Comparison of ENCODE assay signal across 30 mouse cellular contexts in genomic region chr10:127492118-127492517, GRCm38 (mm10). TPM values are rescaled to one million over a fixed set of nuclear protein-coding genes. Genes with fewer than 3 reads are reported as not detected.
DNase-seq lines count a peak whose midpoint lies in the region; ATAC-seq and TF ChIP-seq lines count a peak whose summit lies in the region.
"Had no signal": no experiment of that assay in that cellular context is flagged by ENCODE, and none has a peak within 500 bp of the region (broad histone marks: within the 10 kb centered on the region; RNA-seq: fewer than 3 reads in every experiment).

No protein-coding gene starts in this region.

- TF ChIP-seq CTCF in gastrocnemius, adult 2 months (IDR thresholded peaks at IDR 0.05), result no peak
- TF ChIP-seq CTCF in liver, postnatal 0 days (IDR thresholded peaks at IDR 0.05; ENCODE audit: low read depth), result no peak
- no peak for TF ChIP-seq CTCF in embryonic fibroblast, embryonic 13.5 days (IDR thresholded peaks at IDR 0.05; ENCODE audit: borderline replicate concordance, insufficient read depth, low read length)

- no peak overlapping the region for H3K9ac ChIP-seq in liver, postnatal 0 days (replicated peaks)
- H3K9ac ChIP-seq in liver, embryonic 11.5 days (ENCODE audit: low read depth, low read length), result no peak overlapping the region
- H3K9ac ChIP-seq: embryonic facial prominence, embryonic 13.5 days; forebrain, embryonic 13.5 days; heart, embryonic 12.5 days; limb, embryonic 15.5 days; midbrain, embryonic 13.5 days had no signal

- peak overlapping the region; percentile 27 for H3K4me3 ChIP-seq in gastrocnemius, adult 2 months
- no peak overlapping the region for H3K4me3 ChIP-seq in liver, postnatal 0 days (ENCODE audit: low read depth, low read length)
- H3K4me3 ChIP-seq in liver, embryonic 11.5 days (ENCODE audit: low read depth, low read length), result no peak overlapping the region
- no peak overlapping the region for H3K4me3 ChIP-seq in embryonic fibroblast, embryonic 13.5 days (ENCODE audit: insufficient read depth, low read length)
- H3K4me3 ChIP-seq: embryonic facial prominence, embryonic 13.5 days; erythroblast, embryonic 14.5 days; forebrain, embryonic 13.5 days; heart, adult 2 months; heart, embryonic 12.5 days; limb, embryonic 10.5 days; limb, embryonic 15.5 days; midbrain, embryonic 13.5 days had no signal

- TF ChIP-seq POLR2A in embryonic fibroblast, embryonic 13.5 days (IDR thresholded peaks at IDR 0.05; ENCODE audit: low read depth, low read length), result no peak

- H3K27me3 ChIP-seq in liver, postnatal 0 days (ENCODE audit: insufficient read depth, low read length), result no peaks in the 10 kb centered on the region
- no peaks in the 10 kb centered on the region for H3K27me3 ChIP-seq in liver, embryonic 11.5 days (replicated peaks; ENCODE audit: control insufficient read depth, insufficient read depth, low read length)
- H3K27me3 ChIP-seq: embryonic facial prominence, embryonic 13.5 days; forebrain, embryonic 13.5 days; heart, embryonic 12.5 days; limb, embryonic 15.5 days; midbrain, embryonic 13.5 days had no signal

- H3K9me3 ChIP-seq in liver, postnatal 0 days (ENCODE audit: low read length), result no peaks in the 10 kb centered on the region
- H3K9me3 ChIP-seq in liver, embryonic 11.5 days (ENCODE audit: control insufficient read depth, low read length), result no peaks in the 10 kb centered on the region
- H3K9me3 ChIP-seq: embryonic facial prominence, embryonic 13.5 days; forebrain, embryonic 13.5 days; heart, embryonic 12.5 days; limb, embryonic 10.5 days; limb, embryonic 15.5 days; midbrain, embryonic 13.5 days had no signal

- H3K4me2 ChIP-seq in liver, postnatal 0 days (ENCODE audit: low read depth, low read length), result no peak overlapping the region
- H3K4me2 ChIP-seq in liver, embryonic 11.5 days, result no peak overlapping the region
- H3K4me2 ChIP-seq: embryonic facial prominence, embryonic 13.5 days; forebrain, embryonic 13.5 days; heart, embryonic 12.5 days; limb, embryonic 15.5 days; midbrain, embryonic 13.5 days had no signal

- peaks cover 66% of the 10 kb centered on the region for H3K36me3 ChIP-seq in liver, postnatal 0 days (replicated peaks; ENCODE audit: insufficient read depth, low read length)
- peaks cover 33% of the 10 kb centered on the region for H3K36me3 ChIP-seq in liver, embryonic 11.5 days (ENCODE audit: control insufficient read depth, insufficient read depth, low read length)

- intact Hi-C loops in gastrocnemius, adult 2 months (cut with DNase I), result no loop called here

- H3K27ac ChIP-seq in gastrocnemius, adult 2 months, result peak overlapping the region; percentile 87
- H3K27ac ChIP-seq in liver, postnatal 0 days (ENCODE audit: low read depth), result no peak overlapping the region
- no peak overlapping the region for H3K27ac ChIP-seq in liver, embryonic 11.5 days (ENCODE audit: low read depth, low read length)
- peak overlapping the region; percentile 47 for H3K27ac ChIP-seq in embryonic fibroblast, embryonic 13.5 days (ENCODE audit: insufficient read depth, low read length)
- H3K27ac ChIP-seq: embryonic facial prominence, embryonic 13.5 days; heart, adult 2 months; limb, embryonic 10.5 days; limb, embryonic 15.5 days had no signal

- no peak for TF ChIP-seq EP300 in liver, postnatal 0 days (IDR thresholded peaks at IDR 0.05; ENCODE audit: low read depth)

- peak; percentile 23; the same call in 1 of the 2 replicates for ATAC-seq in liver, postnatal 0 days
- no peak for ATAC-seq in liver, embryonic 11.5 days (replicated peaks; ENCODE audit: low FRiP score)
- ATAC-seq: activated CD4-positive, CD25-positive, alpha-beta regulatory T cell, adult 4 months; forebrain, embryonic 13.5 days; intestine, postnatal 0 days; midbrain, embryonic 13.5 days had no signal

- H3K4me1 ChIP-seq in liver, postnatal 0 days (ENCODE audit: insufficient read depth), result no peaks in the 10 kb centered on the region
- H3K4me1 ChIP-seq in liver, embryonic 11.5 days (replicated peaks; ENCODE audit: control insufficient read depth, insufficient read depth, low read length), result no peaks in the 10 kb centered on the region
- H3K4me1 ChIP-seq in embryonic fibroblast, embryonic 13.5 days (ENCODE audit: control insufficient read depth, insufficient read depth, low read length), result no peaks in the 10 kb centered on the region
- H3K4me1 ChIP-seq: forebrain, embryonic 13.5 days; heart, embryonic 12.5 days; limb, embryonic 15.5 days had no signal

- no peak for DNase-seq in gastrocnemius, adult 2 months
- DNase-seq in gastrocnemius, postnatal 25 days, result no peak
- no peak for DNase-seq in liver, postnatal 0 days
- no peak for DNase-seq in liver, embryonic 11.5 days (ENCODE audit: low spot score)
- peak; percentile 95 for DNase-seq in gonadal fat pad, adult 2 months (ENCODE audit: low read depth)
- DNase-seq in spleen, postnatal 14 days (ENCODE audit: low spot score in 2 of 2), result no peak
- DNase-seq: B cell, adult 2 months; cerebellum, postnatal 10 days; gastrocnemius, postnatal 36 days; heart, adult 2 months; heart, postnatal 4 days; kidney, adult 9 months; kidney, postnatal 10 days; layer of hippocampus, adult 9-11 months; lung, postnatal 36 days; right cerebral cortex, postnatal 25 days; thymus, adult 18-20 months; thymus, postnatal 25 days had no signal

- 86% methylated on average over 3 of the region's 3 CpGs for WGBS in liver, postnatal 0 days (ENCODE audit: insufficient replicate concordance)
- 91% methylated on average over 3 of the region's 3 CpGs for WGBS in liver, embryonic 11.5 days

RNA-seq across cellular contexts. Expression of gene Stac3, which starts 9.4 kb away (rescaled TPM):
- total RNA-seq in gastrocnemius, adult 2 months (2021), result 100 to 1,000 TPM; 393 to 462 TPM
- total RNA-seq in gastrocnemius, postnatal 25 days (2021), result 100 to 1,000 TPM; 308 to 367 TPM
- 0.21 and 0.57 TPM in 2 replicates for polyA plus RNA-seq in liver, postnatal 0 days (2015; fragmentation: Nextera tagmentation; extraction: Ambion mirVana)
- 0.32 and 0.39 TPM in 2 replicates for polyA plus RNA-seq in liver, embryonic 11.5 days (2014; fragmentation: Nextera tagmentation; extraction: Ambion mirVana)
- polyA plus RNA-seq in embryonic fibroblast, embryonic 13.5 days (2011; ENCODE audit: insufficient read length, low read depth, missing spikeins), result 3.9 TPM in 2 replicates
- 1.1 and 2.1 TPM in 2 replicates for polyA plus RNA-seq in gonadal fat pad, adult 2 months (2012; rRNA removed)
- total RNA-seq: common myeloid progenitor, adult 5-6 weeks had no signal

RNA-seq across cellular contexts. Expression of gene Ndufa4l2, which starts 22.6 kb away (rescaled TPM):
- total RNA-seq in gastrocnemius, adult 2 months (2021), result 10 to 100 TPM in 1 of 2 experiments, 1 to 10 TPM in 1; 8.1 to 16.5 TPM
- total RNA-seq in gastrocnemius, postnatal 25 days (2021), result 10 to 100 TPM; 11.4 to 15.1 TPM
- 13.1 and 23.1 TPM in 2 replicates for polyA plus RNA-seq in liver, postnatal 0 days (2015; fragmentation: Nextera tagmentation; extraction: Ambion mirVana)
- polyA plus RNA-seq in liver, embryonic 11.5 days (2014; fragmentation: Nextera tagmentation; extraction: Ambion mirVana), result 34.2 TPM in 2 replicates
- 1.4 and 3.4 TPM in 2 replicates for polyA plus RNA-seq in embryonic fibroblast, embryonic 13.5 days (2011; ENCODE audit: insufficient read length, low read depth, missing spikeins)
- polyA plus RNA-seq in gonadal fat pad, adult 2 months (2012; rRNA removed), result 25.5 and 29.3 TPM in 2 replicates
- total RNA-seq: common myeloid progenitor, adult 5-6 weeks; megakaryocyte, adult 5-6 weeks had no signal
- polyA plus RNA-seq: activated CD4-positive, CD25-positive, alpha-beta regulatory T cell, adult 4 months had no signal

RNA-seq across cellular contexts. Expression of gene Shmt2, which starts 30.1 kb away (rescaled TPM):
- total RNA-seq in gastrocnemius, adult 2 months (2021), result 10 to 100 TPM; 22.7 to 28.9 TPM
- 10 to 100 TPM; 24.9 to 26.6 TPM for total RNA-seq in gastrocnemius, postnatal 25 days (2021)
- 62.6 and 75.0 TPM in 2 replicates for polyA plus RNA-seq in liver, postnatal 0 days (2015; fragmentation: Nextera tagmentation; extraction: Ambion mirVana)
- polyA plus RNA-seq in liver, embryonic 11.5 days (2014; fragmentation: Nextera tagmentation; extraction: Ambion mirVana), result 261 and 286 TPM in 2 replicates
- 147 and 169 TPM in 2 replicates for polyA plus RNA-seq in embryonic fibroblast, embryonic 13.5 days (2011; ENCODE audit: insufficient read length, low read depth, missing spikeins)
- 103 and 134 TPM in 2 replicates for polyA plus RNA-seq in gonadal fat pad, adult 2 months (2012; rRNA removed)

RNA-seq across cellular contexts. Expression of gene Nxph4, which starts 42.2 kb away (rescaled TPM):
- total RNA-seq in gastrocnemius, adult 2 months (2021), result under 1 TPM; 0.17 to 0.23 TPM
- total RNA-seq in gastrocnemius, postnatal 25 days (2021), result under 1 TPM; 0.26 to 0.32 TPM
- not detected in 2 replicates for polyA plus RNA-seq in liver, postnatal 0 days (2015; fragmentation: Nextera tagmentation; extraction: Ambion mirVana)
- 0.56 TPM in 1 of 2 replicates, not detected in the other for polyA plus RNA-seq in liver, embryonic 11.5 days (2014; fragmentation: Nextera tagmentation; extraction: Ambion mirVana)
- polyA plus RNA-seq in embryonic fibroblast, embryonic 13.5 days (2011; ENCODE audit: insufficient read length, low read depth, missing spikeins), result 1.1 and 1.8 TPM in 2 replicates
- 11.6 and 26.9 TPM in 2 replicates for polyA plus RNA-seq in gonadal fat pad, adult 2 months (2012; rRNA removed)
- total RNA-seq: common myeloid progenitor, adult 5-6 weeks; megakaryocyte, adult 5-6 weeks had no signal
- polyA plus RNA-seq: activated CD4-positive, CD25-positive, alpha-beta regulatory T cell, adult 4 months; erythroblast, embryonic 14.5 days had no signal

Comparison
In these comparisons a context has a peak if more than half of its experiments do, and no peak if none do; other contexts are left out.
1. H3K27ac ChIP-seq: peak in gastrocnemius, adult 2 months (single experiment) and embryonic fibroblast, embryonic 13.5 days (single experiment); none in liver, postnatal 0 days (single experiment) and liver, embryonic 11.5 days (single experiment).